Mouse (Mus musculus) leukemia stem cell, adult 10-12 weeks (primary cell): Measurements from ENCODE around the gene Nrcam. TPM values are rescaled to one million over a fixed set of nuclear protein-coding genes. Genes with fewer than 3 reads are reported as not detected.

Experiments used
- polyA plus RNA-seq: library from polyadenylated mRNA; stranded (reverse); fragments of >175 nt; gene quantifications from 2 replicates; pipeline ENCODE4 v1.2.3, GENCODE M21; 2012; ENCODE audit warnings: low replicate concordance

Gene Nrcam
- 0.09 and 0.12 TPM in 2 replicates for polyA plus RNA-seq

GRCm38 (mm10) chr12:44328381-44329315, at the start of gene Nrcam:
Nrcam (plus strand) TSS chr12:44328885.

Other genes starting within 250 kb of the Nrcam start
- 2.6 and 4.8 TPM in 2 replicates for gene Dnajb9, start 118.6 kb upstream of the Nrcam start, polyA plus RNA-seq
- gene Pnpla8, start 107.5 kb upstream of the Nrcam start, polyA plus RNA-seq = 0.63 and 4.0 TPM in 2 replicates